Mouse (Mus musculus) CH12.LX (cell line): Measurements from ENCODE around the gene Uck2. TPM values are rescaled to one million over a fixed set of nuclear protein-coding genes. Genes with fewer than 3 reads are reported as not detected.

Experiments used
- DNase-seq: peaks from one replicate; pipeline ENCODE4 v3.0.0-alpha.2; 2013; ENCODE audit errors: extremely low read depth
- H3K27ac ChIP-seq: 2 replicates; pipeline ENCODE4 v1.5.1; 2012; ENCODE audit warnings: low read depth, mild to moderate bottlenecking, control low read depth, moderate library complexity; ENCODE audit not compliant: insufficient read depth
- H3K27me3 ChIP-seq: replicated peaks from 2 replicates; pipeline ENCODE3; 2012; ENCODE audit warnings: inconsistent platforms
- H3K36me3 ChIP-seq, 2 experiments: replicated peaks in 1 of 2; 2 replicates each; pipeline versions ENCODE3 to v1.6.1; 2012; ENCODE audit warnings: inconsistent platforms in 1 of 2, low read length in 1 of 2, mild to moderate bottlenecking in 1 of 2, mixed read lengths in 1 of 2, moderate library complexity in 1 of 2; ENCODE audit not compliant: control insufficient read depth in 1 of 2, insufficient read depth in 1 of 2
- H3K4me1 ChIP-seq, 2 experiments: 2 replicates each; pipeline ENCODE4 v1.6.1; 2012; ENCODE audit warnings: inconsistent platforms in 1 of 2, moderate library complexity in 1 of 2; ENCODE audit not compliant: insufficient read depth in 2 of 2, control insufficient read depth in 1 of 2
- H3K4me2 ChIP-seq: 2 replicates; pipeline ENCODE4 v1.6.1; 2012; ENCODE audit warnings: low read depth, mild to moderate bottlenecking, control low read depth; ENCODE audit not compliant: poor library complexity, insufficient read depth, severe bottlenecking
- H3K4me3 ChIP-seq, 3 experiments: fragments of 150-350 bp in 1 of 3; sonication (generic) in 1 of 3; replicated peaks in 1 of 3; 2 replicates each; pipeline versions ENCODE3 to v1.5.1; 2011 to 2012; ENCODE audit warnings: low read depth in 2 of 3, low read length in 2 of 3, mild to moderate bottlenecking in 2 of 3, moderate library complexity in 2 of 3, control low read depth in 1 of 3, improper control_type of control experiment in 1 of 3, inconsistent platforms in 1 of 3, mixed read lengths in 1 of 3; ENCODE audit not compliant: poor library complexity in 1 of 3
- H3K79me2 ChIP-seq: replicated peaks from 2 replicates; pipeline ENCODE4 v1.6.1; 2012; ENCODE audit warnings: mild to moderate bottlenecking, moderate library complexity; ENCODE audit not compliant: control insufficient read depth, poor library complexity, insufficient read depth, severe bottlenecking; ENCODE audit errors: extremely low read depth
- H3K9ac ChIP-seq: 2 replicates; pipeline ENCODE4 v1.6.1; 2012; ENCODE audit warnings: low read depth, mild to moderate bottlenecking, control low read depth, moderate library complexity; ENCODE audit not compliant: insufficient read depth
- H3K9me3 ChIP-seq: replicated peaks from 2 replicates; pipeline ENCODE3; 2012; ENCODE audit warnings: low read length, inconsistent platforms, mixed read lengths
- CHD1 ChIP-seq: IDR thresholded peaks from 2 replicates; pipeline ENCODE4 v1.6.1; 2012; ENCODE audit warnings: low read depth, low read length, improper control_type of control experiment, inconsistent platforms
- E2F4 ChIP-seq: IDR thresholded peaks from 2 replicates; pipeline ENCODE4 v1.6.1; 2011; ENCODE audit warnings: low read depth, low read length, improper control_type of control experiment; ENCODE audit not compliant: insufficient replicate concordance
- EP300 ChIP-seq: IDR thresholded peaks from 2 replicates; pipeline ENCODE4 v1.6.1; 2011; ENCODE audit warnings: low read length, improper control_type of control experiment
- ETS1 ChIP-seq: conservative IDR thresholded peaks from 2 replicates; pipeline ENCODE4 v1.6.1; 2012; ENCODE audit warnings: low read depth, mild to moderate bottlenecking, inconsistent platforms, low read length, improper control_type of control experiment, moderate library complexity
- JUN ChIP-seq: IDR thresholded peaks from 2 replicates; pipeline ENCODE4 v1.6.1; 2011; ENCODE audit warnings: low read depth, mild to moderate bottlenecking, low read length, improper control_type of control experiment, moderate library complexity; ENCODE audit not compliant: insufficient read depth
- JUND ChIP-seq: conservative IDR thresholded peaks from 2 replicates; pipeline ENCODE4 v1.6.1; 2011; ENCODE audit warnings: low read depth, low read length, improper control_type of control experiment
- MAZ ChIP-seq: IDR thresholded peaks from 2 replicates; pipeline ENCODE4 v1.6.1; 2012; ENCODE audit warnings: low read depth, mild to moderate bottlenecking, inconsistent platforms, low read length, improper control_type of control experiment, moderate library complexity
- MEF2A ChIP-seq: IDR thresholded peaks from 2 replicates; pipeline ENCODE4 v1.6.1; 2014; ENCODE audit warnings: low read depth, mild to moderate bottlenecking, inconsistent platforms, low read length, improper control_type of control experiment, borderline replicate concordance
- MXI1 ChIP-seq: IDR thresholded peaks from 2 replicates; pipeline ENCODE4 v1.6.1; 2011; ENCODE audit warnings: mild to moderate bottlenecking, low read depth, low read length, improper control_type of control experiment
- NELFE ChIP-seq: IDR thresholded peaks from 2 replicates; pipeline ENCODE4 v1.6.1; 2011; ENCODE audit warnings: low read depth, low read length, improper control_type of control experiment
- PAX5 ChIP-seq: IDR thresholded peaks from 2 replicates; pipeline ENCODE4 v1.6.1; 2012; ENCODE audit warnings: low read length, inconsistent platforms, mixed read lengths
- POLR2AphosphoS2 ChIP-seq: IDR thresholded peaks from 2 replicates; pipeline ENCODE4 v1.6.1; 2011; ENCODE audit warnings: low read depth, low read length, improper control_type of control experiment
- RCOR1 ChIP-seq: conservative IDR thresholded peaks from 2 replicates; pipeline ENCODE4 v1.6.1; 2012; ENCODE audit warnings: low read depth, mild to moderate bottlenecking, inconsistent platforms, low read length, improper control_type of control experiment
- TBP ChIP-seq: conservative IDR thresholded peaks from 2 replicates; pipeline ENCODE4 v1.6.1; 2011; ENCODE audit warnings: low read depth, low read length, improper control_type of control experiment
- TCF12 ChIP-seq: IDR thresholded peaks from 2 replicates; pipeline ENCODE4 v1.6.1; 2014; ENCODE audit warnings: low read depth, mild to moderate bottlenecking, inconsistent platforms, low read length, improper control_type of control experiment
- USF1 ChIP-seq: IDR thresholded peaks from 2 replicates; pipeline ENCODE4 v1.6.1; 2014; ENCODE audit warnings: low read depth, mild to moderate bottlenecking, inconsistent platforms, low read length, improper control_type of control experiment
- USF2 ChIP-seq: conservative IDR thresholded peaks from 2 replicates; pipeline ENCODE4 v1.6.1; 2011; ENCODE audit warnings: low read depth, low read length, improper control_type of control experiment
- ZC3H11A ChIP-seq: IDR thresholded peaks from 2 replicates; pipeline ENCODE4 v1.6.1; 2012; ENCODE audit warnings: low read depth, mild to moderate bottlenecking, inconsistent platforms, low read length, improper control_type of control experiment
- ZKSCAN1 ChIP-seq: IDR thresholded peaks from 2 replicates; pipeline ENCODE4 v1.6.1; 2012; ENCODE audit warnings: low read depth, inconsistent platforms, low read length, improper control_type of control experiment, borderline replicate concordance
- ZNF384 ChIP-seq: IDR thresholded peaks from 2 replicates; pipeline ENCODE4 v1.6.1; 2012; ENCODE audit warnings: low read depth, low read length, improper control_type of control experiment, inconsistent platforms
- dilution Hi-C: fragments of 300-500 bp; cut with MboI; formaldehyde crosslinking; loops from 2 replicates; pipeline ENCODE4 v1.14.3; 2020; ENCODE audit warnings: low sequenced_read_pairs; ENCODE audit not compliant: extremely low pct_unique_long_range_greater_than_20kb, extremely low pct_ligation_motif_present
- in situ Hi-C: fragments of 300-500 bp; cut with MboI; formaldehyde crosslinking; loops from 3 replicates; pipeline ENCODE4 v1.14.3; 2019; ENCODE audit warnings: low sequenced_read_pairs, low pct_ligation_motif_present, low pct_unique_long_range_greater_than_20kb, mixed read lengths
- polyA plus RNA-seq: library from polyadenylated mRNA; unstranded; fragments of >175 nt; gene quantifications from 2 replicates; pipeline ENCODE4 v1.2.1, GENCODE M21; 2012; ENCODE audit warnings: low read depth; ENCODE audit not compliant: insufficient read length
- total RNA-seq, 2 experiments: library from RNA; depleted of rRNA; stranded (reverse); fragments of 300-350 nt in 1 of 2; fragments of >200 nt in 1 of 2; gene quantifications; 2 replicates each; pipeline ENCODE4 v1.2.3; 2012 to 2014

The Uck2 gene
- total and polyA plus RNA-seq, 3 experiments, result 235 to 392 (median 363) TPM

DNA sequence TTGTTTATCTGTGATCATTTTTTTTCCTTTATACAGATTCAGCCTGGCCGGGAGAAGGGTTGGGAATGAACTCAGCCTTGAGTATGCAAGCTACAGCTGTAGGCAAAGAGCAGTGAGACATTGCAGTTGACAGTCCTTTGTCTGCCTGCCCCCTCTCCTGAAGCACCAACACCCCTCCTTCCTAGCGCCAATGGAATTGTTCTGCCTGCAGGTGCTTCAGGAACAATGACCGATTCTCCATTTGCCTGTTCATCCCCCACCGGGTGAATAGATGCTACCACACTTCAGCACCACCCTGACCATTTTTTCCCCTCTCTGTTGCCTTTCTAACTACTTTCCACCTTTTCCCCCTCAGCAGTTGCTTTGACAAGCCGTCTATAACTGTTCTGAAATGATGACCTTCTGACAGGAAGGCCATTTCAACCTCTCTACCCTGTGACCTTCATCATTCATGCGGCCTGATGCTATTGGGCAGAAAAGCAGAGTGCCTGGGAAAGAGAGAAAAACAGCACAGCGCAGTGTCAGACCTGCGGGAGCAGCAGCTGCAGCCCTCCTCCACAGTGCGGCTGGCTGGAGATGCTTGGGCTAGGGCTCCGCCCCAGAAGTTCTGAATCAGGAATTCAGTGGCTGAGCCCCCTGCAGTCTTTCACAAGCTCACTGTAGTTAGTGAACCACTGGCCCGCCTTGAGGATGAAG lies 4.6 kb upstream of the Uck2 start:
- no peak for DNase-seq
- peaks cover 0 to 6% of the 10 kb centered on the region in 2 experiments; a peak in 2 of 4 replicates for H3K4me1 ChIP-seq
- no peak overlapping the region for H3K9ac ChIP-seq
- no peak overlapping the region for H3K4me2 ChIP-seq
- no peaks in the 10 kb centered on the region for H3K9me3 ChIP-seq
- in situ Hi-C loops, result no loop called here
- H3K27me3 ChIP-seq, result no peaks in the 10 kb centered on the region
- H3K79me2 ChIP-seq, result no peaks in the 10 kb centered on the region
- no peaks in the 10 kb centered on the region for H3K36me3 ChIP-seq
- TF ChIP-seq PAX5 (no peak), USF1 (no peak)
- TF ChIP-seq, all 38 proteins: peak for 0
- dilution Hi-C loops, result no loop called here
- H3K27ac ChIP-seq, result no peak overlapping the region
- no peak overlapping the region for H3K4me3 ChIP-seq

DNA sequence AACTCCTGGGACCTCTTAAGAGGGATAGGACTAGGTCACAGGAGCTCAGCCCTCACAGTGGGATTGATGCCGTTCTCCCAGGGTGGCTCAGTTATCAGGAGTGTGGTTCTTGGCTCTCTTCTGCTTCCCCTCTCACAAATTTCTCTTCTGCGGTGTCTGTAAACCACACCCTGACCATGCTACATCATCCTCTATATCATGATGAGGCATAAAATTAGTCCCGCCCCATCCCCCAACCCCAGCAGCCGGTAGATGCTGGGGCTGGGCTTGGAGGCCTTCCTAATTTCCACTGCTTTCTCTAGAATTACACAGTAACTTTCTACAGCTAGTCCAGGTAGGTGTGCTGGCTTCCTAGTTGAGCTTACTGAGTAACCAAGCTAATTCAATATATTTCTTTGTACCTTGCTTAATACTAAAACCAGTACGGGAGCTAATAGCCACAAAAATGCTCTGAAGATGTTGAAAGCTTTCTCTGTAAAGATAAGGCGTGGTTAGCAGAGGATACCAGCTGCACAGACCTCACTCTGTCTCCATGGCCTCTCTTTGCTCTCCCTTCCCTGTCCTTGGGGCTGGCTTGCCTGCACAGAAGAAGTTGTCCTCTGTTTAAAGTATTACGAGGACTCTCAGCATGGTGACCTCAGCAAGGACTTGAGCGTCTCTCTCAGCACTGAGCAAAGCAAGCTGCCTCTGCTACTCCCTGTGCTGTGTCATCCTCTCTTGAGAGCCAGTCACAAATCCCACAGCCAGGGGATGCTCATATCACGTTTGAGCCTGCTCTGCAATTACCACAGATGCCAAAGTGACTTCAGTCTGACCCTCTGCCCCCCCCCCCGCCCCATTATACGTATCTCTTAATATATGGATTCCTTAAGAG lies 3.8 kb upstream of the Uck2 start:
- no peak for TF ChIP-seq CHD1
- no peak for TF ChIP-seq PAX5
- no peak for TF ChIP-seq ZC3H11A
- TF ChIP-seq TCF12, result no peak
- TF ChIP-seq E2F4, result no peak
- no peak for TF ChIP-seq USF2
- TF ChIP-seq MEF2A, result no peak
- TF ChIP-seq ETS1, result no peak
- TF ChIP-seq MXI1, result no peak
- TF ChIP-seq ZKSCAN1, result no peak
- TF ChIP-seq RCOR1, result no peak
- no peak for TF ChIP-seq NELFE
- no peak for TF ChIP-seq EP300
- TF ChIP-seq JUN, result no peak
- no peak for TF ChIP-seq TBP
- no peak for TF ChIP-seq MAZ
- TF ChIP-seq ZNF384, result no peak
- TF ChIP-seq POLR2AphosphoS2, result no peak
- TF ChIP-seq JUND, result no peak
- Histone ChIP-seq H3K4me2 (no peak overlapping the region), H3K27ac (no peak overlapping the region), H3K36me3 (no peaks in the 10 kb centered on the region), H3K4me1 (peaks cover 0 to 6% of the 10 kb centered on the region in 2 experiments; a peak in 2 of 4 replicates), H3K9ac (no peak overlapping the region), H3K4me3 (no peak overlapping the region), H3K9me3 (no peaks in the 10 kb centered on the region), H3K27me3 (no peaks in the 10 kb centered on the region), H3K79me2 (peaks cover 7% of the 10 kb centered on the region; the same call in 1 of the 2 replicates)
- no peak for DNase-seq
- in situ Hi-C loops, result no loop called here
- dilution Hi-C loops, result no loop called here
